Mouse (Mus musculus) stomach, postnatal 0 days (tissue): Measurements from ENCODE around the gene Rom1.
"Not testable (repeated sequence)": the region's sequence is repeated elsewhere in the genome, so short reads cannot be mapped to it uniquely, and the experiment has no call there.

ENCODE experiments used
- CTCF ChIP-seq: IDR thresholded peaks from 2 replicates; pipeline ENCODE4 v1.5.1; 2016; ENCODE audit warnings: antibody characterized with exemption, low read depth, mild to moderate bottlenecking, moderate library complexity
- EP300 ChIP-seq: optimal IDR thresholded peaks from 2 replicates; pipeline ENCODE3; 2016; ENCODE audit warnings: antibody characterized with exemption

- not testable (repeated sequence) for TF ChIP-seq CTCF, EP300
These were observed 32.9 kb downstream of the Rom1 start for GRCm38 (mm10) chr19:8896231-8896630.
